Mouse (Mus musculus): Measurements from ENCODE around the gene Pdgfb. TPM values are rescaled to one million over a fixed set of nuclear protein-coding genes. Genes with fewer than 3 reads are reported as not detected.

Gene Pdgfb
- total RNA-seq, 4 experiments from 2014 or later = 20.2 to 34.2 (median 28.5) TPM

- DNase-seq (ENCODE audit: low spot score) = peak; percentile 32
These were observed 53.3 kb downstream of the Pdgfb start for GRCm38 (mm10) chr15:79961366-79961921.

GRCm38 (mm10) chr15:79958418-79958817 lies 56.4 kb downstream of the Pdgfb start:
- DNase-seq (ENCODE audit: low spot score) = no peak

- no peak for DNase-seq (ENCODE audit: low spot score)
These were observed 58.2 kb downstream of the Pdgfb start for GRCm38 (mm10) chr15:79956559-79956958.

- peak; percentile 66 for DNase-seq (ENCODE audit: low spot score)
These were observed 61.3 kb downstream of the Pdgfb start for GRCm38 (mm10) chr15:79953470-79953869.

- no peak for DNase-seq (ENCODE audit: low spot score)
These were observed 62.1 kb downstream of the Pdgfb start for GRCm38 (mm10) chr15:79952504-79953231.

GRCm38 (mm10) chr15:79951730-79952503 lies 62.9 kb downstream of the Pdgfb start:
- peak; percentile 62 for DNase-seq (ENCODE audit: low spot score)

GRCm38 (mm10) chr15:79951226-79951625 lies 63.6 kb downstream of the Pdgfb start:
- DNase-seq (ENCODE audit: low spot score) = no peak

GRCm38 (mm10) chr15:79950250-79951025 lies 64.3 kb downstream of the Pdgfb start:
- peak; percentile 65 for DNase-seq (ENCODE audit: low spot score)

GRCm38 (mm10) chr15:79947681-79948080 lies 67.1 kb downstream of the Pdgfb start:
- DNase-seq (ENCODE audit: low spot score) = no peak

GRCm38 (mm10) chr15:79946790-79947189 lies 68.0 kb downstream of the Pdgfb start:
- DNase-seq (ENCODE audit: low spot score) = peak; percentile 33

- peak; percentile 93 for DNase-seq (ENCODE audit: low spot score)
These were observed 68.8 kb downstream of the Pdgfb start for GRCm38 (mm10) chr15:79946022-79946421.

Small RNA genes lying within 50 kb of the gene (microRNA-seq; reads per million reads assigned to microRNA genes)
- gene Mir7213 = 8.7 reads per million, percentile 22 among the genes with 10 or more reads in this experiment

Other genes starting within 250 kb of the Pdgfb start
- 10 to 100 TPM; 21.0 to 25.3 (median 21.7) TPM for gene Dnal4, start 237.1 kb downstream of the Pdgfb start, total RNA-seq (2022)
- 1 to 10 TPM; 1.3 to 2.0 (median 1.8) TPM for gene Nptxr, start 210.2 kb downstream of the Pdgfb start, total RNA-seq (2022)
- gene Npcd, start 180.7 kb downstream of the Pdgfb start, total RNA-seq (2022) = under 1 TPM in 3 of 4 experiments, not detected in 1; 0.33 to 0.69 (median 0.47) TPM
- gene Cbx6, start 180.3 kb downstream of the Pdgfb start, total RNA-seq (2022) = 10 to 100 TPM; 15.5 to 20.3 (median 18.9) TPM
- gene Apobec3, start 123.3 kb downstream of the Pdgfb start, total RNA-seq (2022) = 1 to 10 TPM; 7.2 to 8.4 (median 8.0) TPM
- 10 to 100 TPM; 18.7 to 28.2 (median 21.1) TPM for gene Cbx7, start 43.9 kb downstream of the Pdgfb start, total RNA-seq (2022)
- gene Syngr1, start 76.4 kb upstream of the Pdgfb start, total RNA-seq (2022) = 100 to 1,000 TPM in 2 of 4 experiments, 10 to 100 TPM in 2; 91.7 to 111 (median 98.9) TPM
- 100 to 1,000 TPM; 125 to 157 (median 135) TPM for gene Rpl3, start 76.9 kb upstream of the Pdgfb start, total RNA-seq (2022)
- 10 to 100 TPM; 17.7 to 24.7 (median 23.3) TPM for gene Tab1, start 118.2 kb upstream of the Pdgfb start, total RNA-seq (2022)
- gene Mgat3, start 158.7 kb upstream of the Pdgfb start, total RNA-seq (2022) = 1 to 10 TPM; 2.9 to 6.2 (median 4.5) TPM
- gene Mief1, start 219.0 kb upstream of the Pdgfb start, total RNA-seq (2022) = 10 to 100 TPM; 27.0 to 30.7 (median 28.7) TPM
- gene AC140267.1, start 220.9 kb upstream of the Pdgfb start, total RNA-seq (2022) = 10 to 100 TPM in 1 of 4 experiments, 1 to 10 TPM in 3; 5.6 to 11.9 (median 8.0) TPM
- gene Atf4, start 240.2 kb upstream of the Pdgfb start, total RNA-seq (2022) = 10 to 100 TPM; 42.9 to 76.3 (median 65.9) TPM
- gene Rps19bp1, start 249.3 kb upstream of the Pdgfb start, total RNA-seq (2022) = 10 to 100 TPM; 13.2 to 16.5 (median 14.6) TPM

All from heart, adult 8-10 months (tissue).